ENCODE assay signal across 9 mouse cellular contexts in genomic region chr2:31965110-31965509, GRCm38 (mm10). TPM values are rescaled to one million over a fixed set of nuclear protein-coding genes. Genes with fewer than 3 reads are reported as not detected.
DNase-seq lines count a peak whose midpoint lies in the region; ATAC-seq and TF ChIP-seq lines count a peak whose summit lies in the region.
"Had no signal": no experiment of that assay in that cellular context is flagged by ENCODE, and none has a peak within 500 bp of the region (broad histone marks: within the 10 kb centered on the region; RNA-seq: fewer than 3 reads in every experiment).

No protein-coding gene starts in this region.

- TF ChIP-seq EP300 in liver, postnatal 0 days (IDR thresholded peaks at IDR 0.05; ENCODE audit: low read depth) = no peak

- no peaks in the 10 kb centered on the region for H3K4me1 ChIP-seq in liver, adult 2 months (ENCODE audit: control insufficient read depth, insufficient read depth, low read length)
- H3K4me1 ChIP-seq in liver, embryonic 11.5 days (replicated peaks; ENCODE audit: control insufficient read depth, insufficient read depth, low read length) = no peaks in the 10 kb centered on the region
- H3K4me1 ChIP-seq in liver, postnatal 0 days (ENCODE audit: insufficient read depth) = peaks cover 2% of the 10 kb centered on the region; the same call in 1 of the 2 replicates
- no peaks in the 10 kb centered on the region for H3K4me1 ChIP-seq in thymus, adult 2 months (replicated peaks; ENCODE audit: control insufficient read depth, insufficient read depth, low read length)

- no peaks in the 10 kb centered on the region for H3K9me3 ChIP-seq in liver, embryonic 11.5 days (ENCODE audit: control insufficient read depth, low read length)
- no peaks in the 10 kb centered on the region for H3K9me3 ChIP-seq in liver, postnatal 0 days (ENCODE audit: low read length)
- H3K9me3 ChIP-seq: megakaryocyte, embryonic 14.5 days had no signal

- H3K79me2 ChIP-seq in liver, adult 2 months (ENCODE audit: control insufficient read depth, insufficient read depth, low read length) = no peaks in the 10 kb centered on the region

- no peaks in the 10 kb centered on the region for H3K36me3 ChIP-seq in liver, adult 2 months (ENCODE audit: control insufficient read depth, insufficient read depth, low read length)
- no peaks in the 10 kb centered on the region for H3K36me3 ChIP-seq in liver, embryonic 11.5 days (ENCODE audit: control insufficient read depth, insufficient read depth, low read length)
- H3K36me3 ChIP-seq in liver, postnatal 0 days (replicated peaks; ENCODE audit: insufficient read depth, low read length) = no peaks in the 10 kb centered on the region
- H3K36me3 ChIP-seq in thymus, adult 2 months (ENCODE audit: control insufficient read depth, insufficient read depth, low read length) = no peaks in the 10 kb centered on the region

- no peak for ATAC-seq in liver, embryonic 11.5 days (replicated peaks; ENCODE audit: low FRiP score)
- ATAC-seq in liver, postnatal 0 days = no peak

- peak; percentile 84 for TF ChIP-seq CTCF in liver, adult 2 months (IDR thresholded peaks at IDR 0.05; ENCODE audit: low read depth, low read length)
- peak; percentile 85 for TF ChIP-seq CTCF in liver, postnatal 0 days (IDR thresholded peaks at IDR 0.05; ENCODE audit: low read depth)
- peak; percentile 85 for TF ChIP-seq CTCF in thymus, adult 2 months (IDR thresholded peaks at IDR 0.05; ENCODE audit: borderline replicate concordance, control insufficient read depth, extremely low read depth, insufficient read depth, low read length, poor library complexity)

- no peak overlapping the region for H3K4me3 ChIP-seq in liver, adult 2 months (ENCODE audit: insufficient read depth, low read depth, low read length)
- H3K4me3 ChIP-seq in liver, embryonic 11.5 days (ENCODE audit: low read depth, low read length) = no peak overlapping the region
- no peak overlapping the region for H3K4me3 ChIP-seq in liver, postnatal 0 days (ENCODE audit: low read depth, low read length)
- no peak overlapping the region for H3K4me3 ChIP-seq in thymus, adult 2 months (ENCODE audit: control insufficient read depth, insufficient read depth, low read length)
- H3K4me3 ChIP-seq: megakaryocyte, embryonic 14.5 days had no signal

- no peak for TF ChIP-seq POLR2A in liver, adult 2 months (IDR thresholded peaks at IDR 0.05; ENCODE audit: extremely low read depth, insufficient read depth, low read length)
- no peak for TF ChIP-seq POLR2A in thymus, adult 2 months (IDR thresholded peaks at IDR 0.05; ENCODE audit: control insufficient read depth, extremely low read depth, insufficient read depth, low read length, poor library complexity)

- H3K27ac ChIP-seq in liver, adult 2 months (replicated peaks; ENCODE audit: insufficient read depth, low read depth, low read length) = no peak overlapping the region
- H3K27ac ChIP-seq in liver, embryonic 11.5 days (ENCODE audit: low read depth, low read length) = no peak overlapping the region
- no peak overlapping the region for H3K27ac ChIP-seq in liver, postnatal 0 days (ENCODE audit: low read depth)
- no peak overlapping the region for H3K27ac ChIP-seq in thymus, adult 2 months (ENCODE audit: control insufficient read depth, insufficient read depth, low read length)

- no peak overlapping the region for H3K9ac ChIP-seq in liver, adult 2 months (ENCODE audit: low read depth, low read length)
- no peak overlapping the region for H3K9ac ChIP-seq in liver, embryonic 11.5 days (ENCODE audit: low read depth, low read length)
- no peak overlapping the region for H3K9ac ChIP-seq in liver, postnatal 0 days (replicated peaks)

- no peak overlapping the region for H3K4me2 ChIP-seq in liver, embryonic 11.5 days
- H3K4me2 ChIP-seq in liver, postnatal 0 days (ENCODE audit: low read depth, low read length) = no peak overlapping the region

- H3K27me3 ChIP-seq in liver, adult 2 months (ENCODE audit: control insufficient read depth, insufficient read depth, low read length) = no peaks in the 10 kb centered on the region
- no peaks in the 10 kb centered on the region for H3K27me3 ChIP-seq in liver, embryonic 11.5 days (replicated peaks; ENCODE audit: control insufficient read depth, insufficient read depth, low read length)
- H3K27me3 ChIP-seq in liver, postnatal 0 days (ENCODE audit: insufficient read depth, low read length) = no peaks in the 10 kb centered on the region
- no peaks in the 10 kb centered on the region for H3K27me3 ChIP-seq in thymus, adult 2 months (ENCODE audit: control insufficient read depth, insufficient read depth, low read length)

- DNase-seq in cerebellum, postnatal 10 days = peak; percentile 59 to 61
- no peak for DNase-seq in cerebellum, adult 8-10 months
- peak; percentile 20 for DNase-seq in liver, adult 2 months (ENCODE audit: extremely low read depth, low read depth, low spot score)
- no peak for DNase-seq in liver, embryonic 11.5 days (ENCODE audit: low spot score)
- DNase-seq in c-Kit-positive CD71-positive TER-119-positive erythroid progenitor cells, embryonic 14.5 days (ENCODE audit: low spot score) = peak; percentile 54
- peak; percentile 72 for DNase-seq in liver, postnatal 0 days
- peak; percentile 78 for DNase-seq in thymus, adult 2 months
- DNase-seq in right cerebral cortex, postnatal 14 days = no peak

RNA-seq across cellular contexts. Expression of gene Nup214, which starts 9.1 kb away (rescaled TPM):
- 5.3 and 7.1 TPM in 2 replicates for total RNA-seq in liver, adult 2 months (2014; rRNA removed)
- 10.2 and 11.5 TPM in 2 replicates for polyA plus RNA-seq in liver, adult 2 months (2012; rRNA removed)
- polyA plus RNA-seq in liver, embryonic 11.5 days (2014; fragmentation: Nextera tagmentation; extraction: Ambion mirVana) = 88.0 and 90.6 TPM in 2 replicates
- 20.8 and 31.2 TPM in 2 replicates for polyA plus RNA-seq in liver, postnatal 0 days (2015; fragmentation: Nextera tagmentation; extraction: Ambion mirVana)
- 75.8 and 82.8 TPM in 2 replicates for polyA plus RNA-seq in thymus, adult 2 months (2012; rRNA removed)

RNA-seq across cellular contexts. Expression of gene Aif1l, which starts 15.2 kb away (rescaled TPM):
- total RNA-seq in liver, adult 2 months (2014; rRNA removed) = 0.13 and 0.18 TPM in 2 replicates
- polyA plus RNA-seq in liver, adult 2 months (2012; rRNA removed) = 0.10 and 0.16 TPM in 2 replicates
- polyA plus RNA-seq in liver, embryonic 11.5 days (2014; fragmentation: Nextera tagmentation; extraction: Ambion mirVana) = 14.8 and 15.6 TPM in 2 replicates
- 0.39 and 0.94 TPM in 2 replicates for polyA plus RNA-seq in liver, postnatal 0 days (2015; fragmentation: Nextera tagmentation; extraction: Ambion mirVana)
- 3.4 and 5.0 TPM in 2 replicates for polyA plus RNA-seq in thymus, adult 2 months (2012; rRNA removed)

Comparison
In these comparisons a context has a peak if more than half of its experiments do, and no peak if none do; other contexts are left out.
1. DNase-seq: peak in cerebellum, postnatal 10 days (2 of 2), liver, adult 2 months (single experiment), c-Kit-positive CD71-positive TER-119-positive erythroid progenitor cells, embryonic 14.5 days (single experiment), liver, postnatal 0 days (single experiment) and thymus, adult 2 months (single experiment); none in cerebellum, adult 8-10 months (single experiment), liver, embryonic 11.5 days (single experiment) and right cerebral cortex, postnatal 14 days (single experiment).
2. Peak in every context shown above with its lines, with median percentiles within 50 percentile points of each other: CTCF ChIP-seq.